Mouse (Mus musculus): ENCODE data around the gene Gm17655.

DNA sequence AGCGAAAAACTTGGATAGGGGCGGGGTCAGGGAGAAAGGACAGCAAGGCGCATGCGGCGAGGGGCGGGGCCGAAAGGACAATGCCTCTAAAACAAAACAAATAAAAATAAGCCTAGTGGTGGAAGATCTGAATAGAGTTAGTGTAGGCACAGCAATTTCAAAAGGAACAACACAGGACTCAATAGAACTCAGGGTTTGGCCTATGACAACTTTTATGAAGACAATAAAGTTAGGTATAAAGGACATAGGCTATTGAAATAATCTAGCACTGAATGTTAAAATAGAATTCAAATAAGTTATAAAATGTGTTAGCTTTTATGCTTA is 36.0 kb upstream of the Gm17655 start:
- TF ChIP-seq POLR2A (IDR thresholded peaks at IDR 0.05; ENCODE audit: insufficient read depth, low read depth, low read length) (peak; percentile 8; the same call in 1 of the 2 replicates), CTCF (IDR thresholded peaks at IDR 0.05; ENCODE audit: insufficient read depth, low read depth, low read length) (no peak)
